Mouse (Mus musculus) gastrocnemius, postnatal 14 days (tissue): ENCODE data around the gene Gfy. TPM values are rescaled to one million over a fixed set of nuclear protein-coding genes. Genes with fewer than 3 reads are reported as not detected.
"Not testable (repeated sequence)": the region's sequence is repeated elsewhere in the genome, so short reads cannot be mapped to it uniquely, and the experiment has no call there.

ENCODE experiments used
- DNase-seq: peaks from one replicate; pipeline ENCODE4 v3.0.0; 2021; ENCODE audit warnings: mixed read lengths
- intact Hi-C: fragments of 180-260 bp; cut with DNase I; formaldehyde crosslinking; loops from one replicate; pipeline ENCODE4 v1.15.1; 2025; ENCODE audit warnings: low total_unique reads
- total RNA-seq, 2 experiments: library from RNA; stranded (reverse); gene quantifications; 2 replicates each; pipeline ENCODE4 v1.2.3; 2021

The Gfy gene
- total RNA-seq, 2 experiments from 2014 or later: 0.16 to 0.23 TPM

GRCm38 (mm10) chr7:45154993-45155514, 24.3 kb downstream of the Gfy start:
- intact Hi-C loops: no loop called here
- DNase-seq: peak; percentile 74

DNA sequence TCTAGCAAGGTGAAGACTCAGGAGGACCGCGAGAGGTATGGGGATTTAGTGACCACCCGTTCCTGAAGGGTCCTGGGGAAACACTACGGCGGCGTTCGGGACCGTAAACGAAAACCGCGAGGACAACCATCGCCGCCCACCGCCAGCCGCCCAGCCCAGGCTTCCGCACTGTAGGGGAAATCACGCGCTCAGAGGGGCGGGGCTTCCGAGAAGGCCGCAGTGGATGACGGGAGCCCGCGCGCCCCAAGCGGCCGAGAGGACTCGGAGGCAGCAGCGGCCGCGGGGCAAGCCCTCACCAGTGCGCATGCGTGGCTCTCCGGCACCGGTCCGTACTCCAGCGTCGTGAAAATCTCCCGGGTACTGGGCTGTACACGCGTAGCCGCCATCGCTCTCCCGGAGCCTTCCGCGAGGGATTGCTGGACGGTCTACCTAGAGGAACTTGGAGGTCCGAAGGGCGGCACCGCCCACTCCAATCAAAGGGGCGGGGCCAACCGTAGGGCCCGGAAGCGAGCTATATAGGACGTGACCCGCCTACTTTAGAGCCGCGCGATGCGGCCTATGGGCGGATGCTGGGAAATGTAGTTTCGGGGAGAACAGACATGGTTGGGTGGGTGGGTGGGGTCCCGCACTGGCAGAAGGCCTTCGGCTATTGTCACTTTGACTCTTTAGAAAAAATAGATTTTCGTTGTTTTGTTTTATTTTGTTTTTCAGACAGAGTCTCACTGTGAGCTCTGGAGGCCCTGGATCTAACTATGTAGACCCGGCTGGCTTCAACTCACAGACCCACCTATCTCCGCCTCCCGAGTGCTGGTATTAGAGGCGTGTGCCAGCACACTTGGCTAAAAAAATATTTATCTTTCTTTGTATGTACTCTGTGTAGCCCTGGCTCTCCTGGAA, 25.0 kb downstream of the Gfy start, which contains the start of the genes Pih1d1 and Aldh16a1:
Pih1d1 (plus strand) TSS at position 208 of the 897 bp plus-strand sequence.
Aldh16a1 (minus strand) TSS at position 489 of the 897 bp plus-strand sequence.
- intact Hi-C loops: no loop called here
- peak; percentile 98 for DNase-seq

- no peak for DNase-seq
- intact Hi-C loops: no loop called here
These were observed 25.8 kb downstream of the Gfy start for GRCm38 (mm10) chr7:45153586-45153985.

GRCm38 (mm10) chr7:45153052-45153451, 26.3 kb downstream of the Gfy start:
- intact Hi-C loops, DNase-seq: not testable (repeated sequence)

DNA sequence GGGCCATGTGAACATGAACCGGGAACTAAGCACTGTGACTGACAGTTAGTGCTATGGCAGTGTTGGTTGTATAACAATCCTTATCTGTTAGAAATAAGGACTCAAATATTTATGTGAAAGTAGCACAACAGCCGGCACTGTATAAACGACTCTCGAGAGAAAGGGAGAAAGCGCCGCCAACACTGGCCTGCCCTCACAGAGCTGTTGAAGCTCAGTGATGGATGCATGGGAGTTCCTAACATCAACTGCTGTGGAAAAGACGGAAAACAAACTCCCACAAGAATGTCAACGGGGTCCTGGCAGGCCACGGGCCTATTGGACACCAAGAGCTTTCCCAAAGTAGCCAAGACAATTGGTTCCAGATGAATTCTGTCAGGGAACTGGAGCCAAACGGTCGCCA, 28.1 kb downstream of the Gfy start:
- intact Hi-C loops: no loop called here

GRCm38 (mm10) chr7:45150321-45150720, 29.0 kb downstream of the Gfy start:
- DNase-seq: no peak
- intact Hi-C loops: no loop called here

More for the DNA sequence above, 28.1 kb downstream of the Gfy start:
- DNase-seq: peak; percentile 52

GRCm38 (mm10) chr7:45149545-45149944, 29.8 kb downstream of the Gfy start:
- intact Hi-C loops: no loop called here
- DNase-seq: peak; percentile 36

GRCm38 (mm10) chr7:45148534-45149098, 30.8 kb downstream of the Gfy start:
- DNase-seq: no peak

DNA sequence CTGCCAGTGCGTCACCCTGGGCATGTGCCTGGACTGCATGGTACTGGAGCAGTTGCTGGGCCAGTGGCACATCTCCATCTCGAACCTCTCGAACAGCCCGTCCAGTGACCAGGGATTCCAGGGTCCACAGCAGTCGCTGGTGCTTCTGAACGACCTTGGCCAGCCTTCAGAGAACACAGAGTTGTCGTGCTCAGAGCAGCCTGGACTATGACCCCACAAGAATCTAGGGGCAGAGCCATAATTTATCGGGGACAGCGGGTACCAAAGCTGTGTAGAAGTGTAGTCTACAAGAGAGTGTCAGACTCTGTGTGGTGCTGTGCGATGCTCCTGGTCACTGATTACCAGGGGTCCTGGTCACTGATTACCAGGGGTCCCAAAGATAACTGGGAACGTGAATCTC, 31.5 kb downstream of the Gfy start:
- DNase-seq: no peak
- intact Hi-C loops: no loop called here

More at GRCm38 (mm10) chr7:45148534-45149098, 30.8 kb downstream of the Gfy start:
- intact Hi-C loops: no loop called here

DNA sequence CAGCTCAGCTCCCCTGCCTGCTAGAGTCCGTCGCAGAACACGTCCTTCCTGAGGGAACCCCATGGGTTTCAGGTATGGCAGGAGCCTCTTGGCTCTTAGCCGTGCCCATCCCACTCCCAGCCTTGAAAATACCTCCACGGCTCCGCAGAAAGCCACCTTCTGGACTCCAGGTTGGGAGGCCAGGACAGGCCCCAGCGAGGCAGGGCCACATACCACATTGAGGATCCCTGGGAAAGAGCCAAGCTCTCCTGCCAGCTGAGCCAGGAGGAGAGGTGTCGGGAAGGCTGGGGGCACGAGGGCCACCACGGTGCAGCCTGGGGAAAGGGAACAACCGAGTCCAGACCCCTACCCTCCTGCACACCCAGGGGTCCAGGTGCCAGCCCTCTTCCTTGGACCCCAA, 32.1 kb downstream of the Gfy start:
- DNase-seq: no peak
- intact Hi-C loops: no loop called here

DNA sequence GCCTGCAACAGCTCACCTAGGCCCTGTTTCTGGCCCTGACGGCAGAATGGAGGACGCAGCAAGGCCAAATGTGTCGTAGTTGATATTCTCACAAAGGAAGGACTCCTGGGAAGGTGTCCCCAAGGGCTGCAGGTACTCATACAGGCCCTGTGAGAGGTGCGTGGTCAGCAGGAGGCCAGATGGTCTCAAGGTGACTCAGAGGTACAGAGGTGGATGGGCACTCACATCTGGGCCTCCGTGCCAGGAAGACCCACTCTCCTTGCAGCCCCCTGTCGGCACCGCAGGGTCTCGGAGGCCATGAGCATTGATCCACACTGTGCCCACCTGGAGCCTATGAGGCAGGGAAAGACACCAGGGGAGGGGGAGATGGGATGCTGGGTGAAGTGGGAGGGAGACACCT, 33.9 kb downstream of the Gfy start:
- DNase-seq: no peak
- intact Hi-C loops: no loop called here

DNA sequence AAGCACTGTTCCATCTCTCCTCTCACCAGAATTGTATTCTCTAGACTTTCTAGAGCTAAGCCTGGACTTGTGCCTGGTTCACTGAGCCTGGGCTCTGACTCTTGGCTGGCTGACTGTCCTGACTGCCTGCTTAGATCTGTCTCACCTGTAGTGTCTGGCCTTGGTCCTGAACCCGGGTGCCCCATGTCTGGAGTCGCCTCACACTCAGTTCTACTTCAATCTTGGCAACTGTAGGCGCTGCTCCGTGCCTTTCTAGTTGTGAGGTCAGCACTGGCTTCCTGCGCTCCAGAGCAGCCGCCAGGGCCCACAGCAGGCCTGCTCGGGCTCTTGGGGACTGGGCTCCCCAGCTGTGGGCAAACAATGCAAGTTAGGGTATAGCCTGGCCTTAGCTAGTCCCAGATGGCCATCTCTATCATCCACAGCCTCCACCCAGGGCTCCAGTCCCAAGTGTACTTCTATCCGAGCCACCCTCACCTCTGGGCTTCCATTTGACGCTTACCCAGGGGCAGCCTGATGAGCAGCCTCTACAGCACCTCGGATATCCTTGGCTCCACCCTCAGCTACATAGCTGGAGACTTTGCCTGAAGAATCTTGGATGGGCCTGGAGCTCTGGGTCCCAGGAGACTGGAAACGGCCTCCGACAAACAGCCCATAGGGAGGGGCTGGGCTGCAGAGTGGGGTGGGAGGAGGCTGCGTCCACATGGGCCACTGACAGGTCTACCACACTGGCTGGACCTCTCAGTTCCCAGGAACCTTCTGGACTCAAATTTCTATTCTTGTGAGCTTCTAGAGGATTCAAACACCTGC, 34.8 kb downstream of the Gfy start:
- no peak for DNase-seq
- intact Hi-C loops: no loop called here

- intact Hi-C loops: no loop called here
- DNase-seq: no peak
These were observed 37.5 kb downstream of the Gfy start for GRCm38 (mm10) chr7:45141914-45142313.

DNA sequence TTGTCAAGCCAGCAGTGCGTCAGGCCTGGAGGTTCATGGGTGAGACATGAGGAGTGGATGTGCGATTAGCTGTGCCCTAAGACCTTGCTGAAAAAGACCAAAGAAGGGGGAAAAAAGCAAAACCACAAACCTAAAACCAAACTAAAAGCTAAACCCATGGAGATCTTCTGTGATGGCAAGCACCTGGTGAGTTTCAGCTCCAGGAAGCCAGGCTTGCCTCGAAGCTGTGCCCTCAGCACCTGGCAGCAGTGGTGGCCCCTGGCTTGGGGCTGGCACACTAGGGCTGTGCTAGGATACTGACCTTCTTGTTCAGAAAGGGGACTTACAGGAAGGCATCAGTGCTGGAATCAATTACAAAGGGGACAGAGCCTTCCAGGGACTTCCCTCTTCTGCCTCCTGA, 38.0 kb downstream of the Gfy start:
- intact Hi-C loops: no loop called here
- DNase-seq: no peak

DNA sequence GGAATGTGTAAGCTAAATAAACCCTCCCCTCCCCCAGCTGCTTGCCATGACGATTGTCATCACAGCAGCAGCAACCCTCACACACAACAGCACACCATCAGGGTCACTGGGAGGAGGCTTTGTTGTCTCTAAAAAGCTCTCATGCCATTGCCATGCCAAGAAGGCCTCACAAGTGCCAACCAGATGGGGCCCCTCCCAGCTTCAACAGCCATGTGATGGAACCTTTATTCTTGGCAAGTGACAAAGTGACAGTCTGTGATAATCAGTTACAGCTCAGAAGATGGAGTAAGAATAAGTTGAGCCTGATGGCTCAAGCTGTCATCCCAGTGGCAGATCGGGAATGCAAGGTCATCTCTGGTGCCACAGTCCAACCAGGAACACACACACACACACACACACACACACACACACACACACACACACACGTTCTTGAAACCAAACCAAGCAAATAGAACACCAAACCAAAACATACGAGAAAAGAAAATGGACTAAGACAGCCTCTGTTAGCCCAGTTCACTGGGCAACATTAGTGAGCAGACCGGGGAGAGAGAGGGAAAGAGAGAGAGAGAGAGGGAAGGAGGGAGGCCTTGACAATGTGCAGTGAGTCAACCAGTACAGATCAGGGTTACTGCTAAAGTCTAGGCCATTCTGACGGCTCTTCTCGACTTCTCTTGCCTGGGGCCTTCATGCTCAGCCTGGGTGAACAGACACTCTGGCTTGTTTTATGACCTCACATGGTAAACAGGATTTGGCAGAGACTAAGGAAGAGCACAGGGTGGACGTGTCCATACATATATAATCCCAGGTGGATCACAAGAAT, 39.3 kb downstream of the Gfy start:
- no peak for DNase-seq
- intact Hi-C loops: no loop called here

DNA sequence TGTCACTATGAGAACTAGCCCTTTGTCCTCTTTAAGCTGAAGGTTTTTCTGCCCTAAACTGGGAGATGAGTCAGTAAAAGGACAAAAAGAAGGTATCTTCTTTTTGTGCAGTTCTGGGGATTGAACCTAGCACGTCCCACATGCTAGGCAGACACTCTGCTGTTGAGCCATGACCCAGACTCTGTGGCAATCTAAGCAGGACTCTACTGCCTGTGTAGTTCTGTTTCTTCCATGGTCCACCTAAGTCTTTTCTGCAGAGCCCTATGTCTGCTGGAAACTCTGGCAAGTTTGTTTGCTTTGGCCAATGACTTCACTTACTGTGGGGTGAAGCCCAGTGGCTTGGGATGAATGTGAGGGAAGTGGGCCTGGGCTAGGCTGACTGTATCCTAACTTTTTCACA, 41.0 kb downstream of the Gfy start:
- intact Hi-C loops: no loop called here
- no peak for DNase-seq

DNA sequence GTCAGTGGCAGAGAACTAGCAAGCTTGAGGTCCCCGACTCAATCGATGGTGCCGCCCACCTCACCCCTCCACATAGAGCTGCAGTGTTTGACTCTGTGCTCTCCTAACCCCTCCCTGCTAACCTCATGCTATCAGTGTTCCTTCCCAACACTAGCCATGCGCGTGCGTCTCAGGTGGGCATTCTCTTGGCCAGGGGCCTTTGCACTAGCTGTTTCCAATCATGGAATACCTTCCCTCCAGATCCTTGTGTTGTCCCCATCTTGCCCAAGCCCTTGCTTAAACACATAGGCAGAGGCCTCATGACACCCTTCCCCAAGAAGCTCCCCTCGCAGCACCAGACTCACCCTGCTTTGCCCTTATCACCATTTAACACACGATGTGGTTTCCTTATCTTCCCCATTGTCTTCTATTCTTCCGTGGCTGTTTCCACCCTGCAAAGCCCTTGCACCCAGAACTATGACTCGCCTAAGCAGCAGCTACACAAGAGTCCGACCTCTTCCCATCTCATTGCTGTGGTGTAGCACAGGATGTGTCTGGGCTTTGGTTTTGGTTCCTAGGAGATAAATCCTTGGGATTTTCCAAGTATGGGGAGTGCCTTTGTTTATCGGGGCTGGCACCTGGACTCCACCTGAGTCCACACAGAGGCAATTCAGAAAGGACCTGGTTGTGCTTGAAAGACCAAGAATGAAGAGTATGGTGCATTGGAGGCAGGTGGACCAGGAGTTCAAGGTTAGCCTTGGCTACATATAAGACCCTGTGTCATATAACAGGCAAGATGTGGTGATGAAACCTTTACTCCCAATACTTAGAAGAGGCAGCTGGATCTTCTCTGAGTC, 42.0 kb downstream of the Gfy start:
- intact Hi-C loops: loop anchor here (2.0 kb wide), 1 partner anchor 59 kb away; no protein-coding TSS in a partner anchor
- DNase-seq: no peak

DNA sequence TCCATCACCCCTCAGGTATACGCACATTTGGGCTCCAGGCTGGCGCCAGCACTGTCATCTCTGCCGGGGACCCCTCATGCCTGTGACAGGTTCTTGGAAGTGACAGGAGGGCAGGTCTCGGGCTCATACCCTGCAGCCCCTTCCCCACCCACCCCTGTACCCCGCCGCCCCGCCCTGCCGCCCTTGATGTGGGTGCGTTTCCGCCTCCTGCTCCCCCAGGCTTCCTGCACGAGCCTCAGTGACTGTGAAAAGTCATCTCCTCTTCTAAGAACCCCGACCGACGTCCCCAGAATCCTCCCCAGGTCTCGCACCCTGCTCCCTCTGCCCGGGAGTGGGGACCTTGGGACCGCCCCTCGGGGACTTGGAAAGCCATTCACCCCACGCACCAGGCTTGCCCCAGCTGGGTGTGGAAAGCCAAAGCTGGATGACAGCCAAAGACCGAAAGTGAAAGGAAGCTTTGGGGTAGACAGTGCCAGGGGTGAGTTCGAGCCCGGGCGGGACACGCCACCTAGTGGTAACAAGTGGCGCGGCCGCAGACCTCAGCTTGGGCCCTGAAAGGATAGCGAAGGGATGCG, 43.3 kb downstream of the Gfy start, which contains the start of the genes Gm45713 and Flt3l:
Gm45713 (minus strand) TSS at position 239 of the 575 bp plus-strand sequence.
Flt3l (minus strand) TSS at position 440 of the 575 bp plus-strand sequence.
- DNase-seq: peak; percentile 92
- intact Hi-C loops: loop anchor here (2.0 kb wide), 1 partner anchor 57 kb away; no protein-coding TSS in a partner anchor
